Mouse (Mus musculus): ENCODE results near the gene Meis1. TPM values are rescaled to one million over a fixed set of nuclear protein-coding genes. Genes with fewer than 3 reads are reported as not detected.

Meis1 gene
- 90.0 and 91.5 TPM in 2 replicates for polyA plus RNA-seq (2015; fragmentation: Nextera tagmentation; extraction: Ambion mirVana)

GRCm38 (mm10) chr11:19018489-19019203 lies at the start of gene Meis1:
Meis1 (minus strand) TSS chr11:19018985.

